Mouse (Mus musculus) lung, postnatal 0 days (tissue): ENCODE results near the gene Adora2a. TPM values are rescaled to one million over a fixed set of nuclear protein-coding genes. Genes with fewer than 3 reads are reported as not detected.

Experiments used
- ATAC-seq: fragments of 200-750 bp; cut with Nextera tagmentation; 2 replicates; pipeline ENCODE4 v1.8.0; 2017; ENCODE audit warnings: moderate library complexity
- DNase-seq: peaks from one replicate; pipeline ENCODE4 v3.0.0-alpha.2; 2016; ENCODE audit warnings: low spot score
- H3K27ac ChIP-seq: fragments of 300-500 bp; sonication (generic); 2 replicates; pipeline ENCODE4 v1.5.1; 2014; ENCODE audit warnings: antibody characterized with exemption, mild to moderate bottlenecking, low read length, mixed read lengths
- H3K27me3 ChIP-seq: fragments of 300-500 bp; sonication (generic); replicated peaks from 2 replicates; pipeline ENCODE4 v1.6.1; 2014; ENCODE audit warnings: low read length, mixed read lengths; ENCODE audit not compliant: insufficient read depth
- H3K36me3 ChIP-seq: fragments of 300-500 bp; sonication (generic); 2 replicates; pipeline ENCODE4 v1.6.1; 2014; ENCODE audit warnings: low read length, mixed read lengths; ENCODE audit not compliant: insufficient read depth
- H3K4me1 ChIP-seq: fragments of 300-500 bp; sonication (generic); 2 replicates; pipeline ENCODE4 v1.6.1; 2014; ENCODE audit warnings: antibody characterized with exemption, low read depth, low read length, mixed read lengths; ENCODE audit not compliant: insufficient read depth
- H3K4me2 ChIP-seq: fragments of 300-500 bp; sonication (generic); replicated peaks from 2 replicates; pipeline ENCODE4 v1.6.1; 2014; ENCODE audit warnings: low read depth, mild to moderate bottlenecking, low read length, moderate library complexity, mixed read lengths
- H3K4me3 ChIP-seq: fragments of 300-500 bp; sonication (generic); 2 replicates; pipeline ENCODE4 v1.5.1; 2014; ENCODE audit warnings: low read depth, low read length
- H3K9ac ChIP-seq: fragments of 300-500 bp; sonication (generic); replicated peaks from 2 replicates; pipeline ENCODE4 v1.6.1; 2014; ENCODE audit warnings: low read depth, mild to moderate bottlenecking
- H3K9me3 ChIP-seq: fragments of 300-500 bp; sonication (generic); 2 replicates; pipeline ENCODE4 v1.6.1; 2016; ENCODE audit warnings: low read length, mixed read lengths
- CTCF ChIP-seq: IDR thresholded peaks from 2 replicates; pipeline ENCODE4 v1.5.1; 2016; ENCODE audit warnings: antibody characterized with exemption, mild to moderate bottlenecking
- EP300 ChIP-seq: IDR thresholded peaks from 2 replicates; pipeline ENCODE4 v1.6.1; 2016; ENCODE audit warnings: antibody characterized with exemption, mild to moderate bottlenecking, control low read depth
- WGBS: fragments of 180-500 bp; shearing (Covaris S2); extraction: QIAGEN DNeasy Blood & Tissue Kit; methylation state at CpG from one replicate; pipeline ENCODE4 v1.1.7; 2014; 5-methylcytosine and 5-hydroxymethylcytosine counted together
- polyA plus RNA-seq: library from polyadenylated mRNA; unstranded; fragments of >200 nt; fragmentation: Nextera tagmentation; extraction: Ambion mirVana; gene quantifications from 2 replicates; pipeline ENCODE4 v1.2.1, GENCODE M21; 2015

The Adora2a gene
- polyA plus RNA-seq, 1 experiment from 2014 or later: 4.3 TPM

DNA sequence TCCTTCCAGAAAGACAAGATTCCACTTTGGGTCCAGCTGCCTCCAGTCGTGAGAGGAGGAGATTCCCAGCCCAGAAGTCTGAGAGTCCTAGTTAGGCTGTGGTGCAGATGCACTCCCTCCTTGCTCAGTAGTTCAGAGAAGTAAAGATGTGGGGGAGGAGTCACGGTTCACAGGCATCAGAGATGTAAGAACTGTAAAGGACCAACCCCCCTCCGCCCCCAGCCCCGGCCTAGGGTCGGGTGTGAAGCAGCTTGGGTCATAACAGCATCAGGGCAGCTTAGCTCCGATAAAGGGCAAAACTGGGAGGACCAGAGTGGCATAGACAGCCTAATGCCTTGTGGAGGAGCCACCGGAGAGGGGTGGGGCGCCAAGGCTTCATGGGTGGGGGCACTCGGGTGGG, 205 bp upstream of the Adora2a start:
- Histone ChIP-seq H3K9ac (peak overlapping the region; percentile 51; the same call in 1 of the 2 replicates), H3K9me3 (no peaks in the 10 kb centered on the region), H3K4me1 (peaks cover 6% of the 10 kb centered on the region; the same call in 1 of the 2 replicates), H3K36me3 (no peaks in the 10 kb centered on the region), H3K27me3 (no peaks in the 10 kb centered on the region), H3K4me2 (peak overlapping the region; percentile 73), H3K27ac (no peak overlapping the region), H3K4me3 (peak overlapping the region; percentile 60)
- DNase-seq (peak; percentile 48), ATAC-seq (peak; percentile 28)
- TF ChIP-seq CTCF: no peak
- no peak for TF ChIP-seq EP300
- WGBS: 10% methylated on average over 7 of the region's 9 CpGs

DNA sequence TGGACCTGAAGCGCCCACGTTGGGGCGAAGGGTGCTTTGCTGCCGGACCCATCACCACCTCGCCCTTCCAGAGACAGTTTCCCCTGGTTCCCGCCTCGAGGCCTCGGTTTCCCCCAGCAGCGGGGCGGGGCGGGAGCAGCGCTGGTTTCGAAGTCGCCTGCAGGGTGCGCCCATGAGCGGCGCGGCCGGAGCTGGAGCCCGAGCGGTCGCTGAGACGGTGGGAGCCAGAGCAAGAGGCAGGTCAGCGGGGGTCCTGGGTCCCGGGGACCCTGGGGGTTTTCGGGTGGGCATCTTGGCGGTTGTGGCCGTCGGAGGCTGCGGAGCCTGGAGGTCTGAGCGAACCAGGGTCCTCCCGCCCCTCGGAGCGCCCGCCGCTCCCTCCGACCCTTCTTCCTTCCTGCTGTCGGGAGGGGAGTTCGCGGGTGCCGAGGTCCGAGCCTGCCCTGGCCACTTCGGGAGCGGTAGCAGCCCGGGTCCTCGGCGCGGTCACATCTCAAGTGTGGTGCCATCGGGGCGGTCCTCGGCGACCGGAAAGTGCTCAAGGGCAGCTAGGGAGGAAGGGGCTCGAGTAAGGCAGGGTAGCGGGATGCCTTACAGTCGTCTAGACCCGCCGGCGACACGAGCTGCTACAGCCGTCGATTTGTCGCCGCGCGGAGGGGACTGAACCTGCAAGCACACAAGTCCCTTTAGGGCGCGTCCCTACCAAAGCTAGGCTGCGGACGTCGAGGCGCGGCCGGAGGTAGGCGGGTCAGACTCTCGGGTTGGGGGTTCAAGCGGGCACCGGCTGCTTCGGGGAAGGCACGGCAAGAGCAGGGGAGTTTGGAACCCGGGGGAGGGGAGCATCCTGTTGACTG, 458 bp downstream of the Adora2a start:
- peak overlapping the region; percentile 62 for H3K27ac ChIP-seq
- peak overlapping the region; percentile 51 for H3K9ac ChIP-seq
- H3K27me3 ChIP-seq: no peaks in the 10 kb centered on the region
- no peaks in the 10 kb centered on the region for H3K9me3 ChIP-seq
- peak overlapping the region; percentile 73 for H3K4me2 ChIP-seq
- under 1% methylated on average over 51 of the region's 81 CpGs for WGBS
- H3K36me3 ChIP-seq: no peaks in the 10 kb centered on the region
- peak; percentile 59 for DNase-seq
- peaks cover 6% of the 10 kb centered on the region; the same call in 1 of the 2 replicates for H3K4me1 ChIP-seq
- peak; percentile 76 for ATAC-seq
- peak; percentile 86 for TF ChIP-seq CTCF
- no peak for TF ChIP-seq EP300
- H3K4me3 ChIP-seq: peak overlapping the region; percentile 60

DNA sequence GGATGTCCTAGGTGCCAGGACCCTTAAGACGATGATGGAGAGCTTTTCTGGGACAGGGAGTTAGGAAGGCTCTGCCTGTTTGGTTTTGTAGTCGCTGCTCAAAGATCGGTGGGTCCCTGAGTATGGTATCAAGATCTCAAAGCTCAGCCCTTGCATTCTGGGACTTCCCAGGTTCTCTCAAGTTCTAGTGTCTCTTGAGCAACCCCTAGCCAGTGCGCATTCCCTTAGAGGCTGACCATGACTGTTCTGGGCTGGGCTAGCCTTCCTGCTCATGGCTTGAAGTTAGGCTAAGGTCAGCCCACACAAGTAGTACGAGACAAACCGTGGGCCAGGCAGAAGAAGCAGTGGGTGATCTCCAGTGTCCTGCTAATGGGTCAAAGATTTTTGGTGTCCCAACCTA, 1.5 kb downstream of the Adora2a start:
- DNase-seq: no peak
- WGBS: 68% methylated on average over 6 of the region's 6 CpGs
- H3K27ac ChIP-seq: no peak overlapping the region
- TF ChIP-seq EP300 (no peak), CTCF (no peak)
- H3K4me2 ChIP-seq: peak overlapping the region; percentile 73
- H3K4me1 ChIP-seq: peaks cover 6% of the 10 kb centered on the region; the same call in 1 of the 2 replicates
- H3K27me3 ChIP-seq: no peaks in the 10 kb centered on the region
- H3K36me3 ChIP-seq: no peaks in the 10 kb centered on the region
- H3K9ac ChIP-seq: no peak overlapping the region
- H3K4me3 ChIP-seq: peak overlapping the region; percentile 60
- H3K9me3 ChIP-seq: no peaks in the 10 kb centered on the region
- no peak for ATAC-seq

DNA sequence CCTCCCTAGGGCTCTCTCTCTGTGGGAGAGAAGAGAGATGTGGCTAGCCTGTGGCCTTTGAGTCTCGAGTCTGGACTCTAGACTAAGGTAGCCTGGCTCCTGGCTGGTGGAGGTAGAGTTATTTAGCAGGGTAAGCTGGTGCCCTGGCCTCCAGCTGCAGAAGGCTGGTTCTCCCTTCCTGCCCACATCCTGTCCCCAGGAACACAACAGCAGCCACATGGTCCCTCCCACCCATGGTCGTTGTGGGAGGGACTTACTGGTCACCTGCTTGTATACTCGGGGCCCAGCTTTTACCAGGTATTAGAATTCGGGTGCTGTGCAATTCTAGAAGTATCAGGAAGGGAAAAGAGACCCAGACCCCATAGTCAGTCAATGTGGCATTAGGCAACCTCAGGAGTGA, 3.6 kb downstream of the Adora2a start:
- WGBS: 41% methylated on average over 4 of the region's 4 CpGs
- TF ChIP-seq EP300: no peak
- DNase-seq: no peak
- Histone ChIP-seq H3K9ac (no peak overlapping the region), H3K36me3 (no peaks in the 10 kb centered on the region), H3K4me2 (no peak overlapping the region), H3K27ac (no peak overlapping the region), H3K4me1 (peaks cover 6% of the 10 kb centered on the region; the same call in 1 of the 2 replicates), H3K27me3 (no peaks in the 10 kb centered on the region), H3K9me3 (no peaks in the 10 kb centered on the region), H3K4me3 (no peak overlapping the region)
- ATAC-seq: no peak

DNA sequence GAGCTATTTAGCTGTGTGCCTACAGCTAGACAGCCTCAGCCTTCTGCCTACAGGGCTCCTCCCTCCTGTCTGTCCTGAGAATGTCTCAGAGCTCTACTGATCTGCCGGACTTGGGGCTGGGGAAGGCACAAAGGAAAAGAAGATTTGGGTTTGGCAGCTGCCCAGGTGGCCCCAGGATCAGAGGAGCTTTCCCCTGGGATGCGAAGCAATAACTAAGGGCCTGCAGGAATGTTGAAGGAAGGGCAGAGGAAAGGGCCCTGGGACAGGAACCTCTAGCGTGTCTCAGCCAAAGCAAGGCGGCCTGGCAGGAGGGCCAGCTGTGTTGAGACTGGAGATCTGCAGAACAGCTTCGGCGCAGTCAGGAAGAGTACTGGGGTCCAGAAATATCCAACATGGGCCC, 6.3 kb downstream of the Adora2a start:
- H3K36me3 ChIP-seq: no peaks in the 10 kb centered on the region
- no peak overlapping the region for H3K9ac ChIP-seq
- H3K27me3 ChIP-seq: no peaks in the 10 kb centered on the region
- no peak overlapping the region for H3K4me3 ChIP-seq
- WGBS: 41% methylated on average over 6 of the region's 6 CpGs
- H3K4me2 ChIP-seq: no peak overlapping the region
- no peaks in the 10 kb centered on the region; the same call in 1 of the 2 replicates for H3K4me1 ChIP-seq
- TF ChIP-seq CTCF (no peak), EP300 (no peak)
- H3K27ac ChIP-seq: no peak overlapping the region
- DNase-seq (no peak), ATAC-seq (no peak)
- H3K9me3 ChIP-seq: no peaks in the 10 kb centered on the region

DNA sequence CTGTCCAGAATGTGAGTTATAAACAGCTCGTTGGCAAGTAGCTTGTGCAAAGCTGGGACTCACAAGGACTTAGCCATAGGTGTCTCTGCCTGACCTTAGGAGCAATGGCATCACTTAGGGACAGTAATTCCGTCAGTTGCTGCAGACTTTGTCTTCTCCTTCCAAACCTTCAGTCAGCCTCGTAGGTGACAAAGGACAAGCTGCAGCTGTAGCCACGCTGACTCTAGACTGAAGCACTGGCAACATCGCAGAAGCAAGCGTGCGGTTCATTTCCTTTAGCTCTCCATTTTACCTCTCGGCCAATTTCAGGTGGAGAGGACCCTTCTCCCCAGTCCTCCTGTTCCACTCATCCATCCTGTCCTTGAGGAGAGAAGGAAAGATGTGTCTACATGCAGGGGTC, 7.3 kb downstream of the Adora2a start:
- DNase-seq (peak; percentile 49), ATAC-seq (0 out of 2 replicates have a peak, but pooled peaks have one; percentile 25)
- WGBS: 51% methylated on average over 8 of the region's 8 CpGs
- TF ChIP-seq EP300 (no peak), CTCF (no peak)
- H3K27me3 ChIP-seq: no peaks in the 10 kb centered on the region
- no peak overlapping the region for H3K4me2 ChIP-seq
- no peaks in the 10 kb centered on the region for H3K36me3 ChIP-seq
- H3K27ac ChIP-seq: no peak overlapping the region
- H3K4me1 ChIP-seq: no peaks in the 10 kb centered on the region; the same call in 1 of the 2 replicates
- H3K4me3 ChIP-seq: no peak overlapping the region
- H3K9me3 ChIP-seq: no peaks in the 10 kb centered on the region
- no peak overlapping the region for H3K9ac ChIP-seq
